Mouse (Mus musculus): ENCODE measurements at regions not wholly inside any gene's neighbourhood (a gene's known extent, or its start where the extent isn't known, plus 50 kb on each side); places are given as distances from the start of the nearest gene placed in this dataset.

GRCm38 (mm10) chr7:37180416-37180815 lies 482.5 kb downstream of the Tshz3 start:
- 44% methylated on average over 13 of the region's 13 CpGs for WGBS
- Histone ChIP-seq H3K36me3 (ENCODE audit: control insufficient read depth, insufficient read depth, low read length) (no peaks in the 10 kb centered on the region), H3K9me3 (ENCODE audit: control insufficient read depth, low read depth, low read length) (no peaks in the 10 kb centered on the region), H3K4me2 (replicated peaks; ENCODE audit: low read depth, low read length) (no peak overlapping the region), H3K27ac (ENCODE audit: low read length) (no peak overlapping the region), H3K4me1 (ENCODE audit: control insufficient read depth, insufficient read depth, low read length) (peaks cover 6% of the 10 kb centered on the region; the same call in 1 of the 2 replicates), H3K9ac (replicated peaks; ENCODE audit: low read depth, low read length) (no peak overlapping the region), H3K4me3 (ENCODE audit: low read depth, low read length) (no peak overlapping the region), H3K27me3 (ENCODE audit: control insufficient read depth, insufficient read depth, low read length) (no peaks in the 10 kb centered on the region)
- no peak for ATAC-seq (ENCODE audit: insufficient number of reproducible peaks, insufficient read depth, low FRiP score, low read depth)

DNA sequence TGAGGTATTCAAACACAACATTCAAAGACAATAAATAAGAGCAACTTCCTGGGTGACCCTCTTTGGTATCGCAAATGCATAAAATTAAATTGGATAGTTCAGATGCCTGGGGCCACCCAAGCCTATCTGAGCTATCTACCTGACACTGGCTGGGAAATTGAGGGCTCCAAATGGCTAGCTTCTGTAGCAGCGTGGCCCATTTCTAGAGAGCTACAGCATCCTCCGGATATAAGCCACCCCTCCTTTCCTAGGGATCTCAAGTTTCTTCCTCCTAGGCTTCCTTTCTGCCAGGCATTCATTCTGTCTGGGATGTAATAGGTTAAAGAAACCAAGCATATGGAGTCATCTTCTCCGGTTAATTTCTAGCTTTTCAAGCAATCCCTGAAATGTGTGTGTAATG lies 483.2 kb downstream of the Tshz3 start:
- WGBS = 58% methylated on average over 4 of the region's 4 CpGs
- ATAC-seq (ENCODE audit: insufficient number of reproducible peaks, insufficient read depth, low FRiP score, low read depth) = no peak
- H3K27me3 ChIP-seq (ENCODE audit: control insufficient read depth, insufficient read depth, low read length) = no peaks in the 10 kb centered on the region
- peaks cover 6% of the 10 kb centered on the region; the same call in 1 of the 2 replicates for H3K4me1 ChIP-seq (ENCODE audit: control insufficient read depth, insufficient read depth, low read length)
- no peak overlapping the region for H3K27ac ChIP-seq (ENCODE audit: low read length)
- no peak overlapping the region for H3K9ac ChIP-seq (replicated peaks; ENCODE audit: low read depth, low read length)
- no peak overlapping the region for H3K4me2 ChIP-seq (replicated peaks; ENCODE audit: low read depth, low read length)
- no peak overlapping the region for H3K4me3 ChIP-seq (ENCODE audit: low read depth, low read length)
- H3K9me3 ChIP-seq (ENCODE audit: control insufficient read depth, low read depth, low read length) = no peaks in the 10 kb centered on the region
- no peaks in the 10 kb centered on the region for H3K36me3 ChIP-seq (ENCODE audit: control insufficient read depth, insufficient read depth, low read length)

- 31% methylated on average over 2 of the region's 2 CpGs for WGBS
- H3K27me3 ChIP-seq (ENCODE audit: control insufficient read depth, insufficient read depth, low read length) = no peaks in the 10 kb centered on the region
- H3K4me1 ChIP-seq (ENCODE audit: control insufficient read depth, insufficient read depth, low read length) = no peaks in the 10 kb centered on the region
- H3K36me3 ChIP-seq (ENCODE audit: control insufficient read depth, insufficient read depth, low read length) = no peaks in the 10 kb centered on the region
- ATAC-seq (ENCODE audit: insufficient number of reproducible peaks, insufficient read depth, low FRiP score, low read depth) = no peak
- no peak overlapping the region for H3K4me3 ChIP-seq (ENCODE audit: low read depth, low read length)
- no peak overlapping the region for H3K9ac ChIP-seq (replicated peaks; ENCODE audit: low read depth, low read length)
- H3K27ac ChIP-seq (ENCODE audit: low read length) = no peak overlapping the region
- H3K9me3 ChIP-seq (ENCODE audit: control insufficient read depth, low read depth, low read length) = no peaks in the 10 kb centered on the region
- H3K4me2 ChIP-seq (replicated peaks; ENCODE audit: low read depth, low read length) = no peak overlapping the region
Measured at GRCm38 (mm10) chr7:37192536-37192935, 494.6 kb downstream of the Tshz3 start.

GRCm38 (mm10) chr7:37204800-37205199 lies 506.9 kb downstream of the Tshz3 start:
- WGBS = 71% methylated on average over 5 of the region's 5 CpGs
- no peak overlapping the region for H3K27ac ChIP-seq (ENCODE audit: low read length)
- H3K36me3 ChIP-seq (ENCODE audit: control insufficient read depth, insufficient read depth, low read length) = no peaks in the 10 kb centered on the region
- no peaks in the 10 kb centered on the region for H3K9me3 ChIP-seq (ENCODE audit: control insufficient read depth, low read depth, low read length)
- H3K27me3 ChIP-seq (ENCODE audit: control insufficient read depth, insufficient read depth, low read length) = no peaks in the 10 kb centered on the region
- H3K9ac ChIP-seq (replicated peaks; ENCODE audit: low read depth, low read length) = no peak overlapping the region
- H3K4me2 ChIP-seq (replicated peaks; ENCODE audit: low read depth, low read length) = no peak overlapping the region
- H3K4me1 ChIP-seq (ENCODE audit: control insufficient read depth, insufficient read depth, low read length) = no peaks in the 10 kb centered on the region
- no peak for ATAC-seq (ENCODE audit: insufficient number of reproducible peaks, insufficient read depth, low FRiP score, low read depth)
- no peak overlapping the region for H3K4me3 ChIP-seq (ENCODE audit: low read depth, low read length)

DNA sequence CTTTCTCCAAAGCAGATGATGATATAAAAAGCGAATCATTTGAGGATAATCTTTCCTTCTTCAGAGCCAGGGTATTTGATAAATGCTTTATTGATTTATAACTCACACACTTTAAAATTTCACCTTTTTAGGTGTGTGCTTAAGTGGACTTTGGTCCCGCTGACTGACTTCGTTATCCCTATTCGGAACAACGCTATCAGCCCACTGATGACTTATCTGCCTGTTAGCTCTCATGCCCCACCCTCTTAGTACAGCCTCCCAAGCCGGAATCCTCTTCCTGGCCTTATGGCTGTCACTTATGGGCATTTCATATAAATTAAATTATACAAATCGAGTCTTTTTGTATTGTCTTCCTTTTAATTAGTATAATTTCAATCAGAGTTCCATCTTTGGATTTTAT lies 510.4 kb downstream of the Tshz3 start:
- Histone ChIP-seq H3K9ac (replicated peaks; ENCODE audit: low read depth, low read length) (no peak overlapping the region), H3K9me3 (ENCODE audit: control insufficient read depth, low read depth, low read length) (no peaks in the 10 kb centered on the region), H3K27me3 (ENCODE audit: control insufficient read depth, insufficient read depth, low read length) (no peaks in the 10 kb centered on the region), H3K4me1 (ENCODE audit: control insufficient read depth, insufficient read depth, low read length) (no peaks in the 10 kb centered on the region), H3K4me3 (ENCODE audit: low read depth, low read length) (no peak overlapping the region), H3K27ac (ENCODE audit: low read length) (no peak overlapping the region), H3K36me3 (ENCODE audit: control insufficient read depth, insufficient read depth, low read length) (no peaks in the 10 kb centered on the region), H3K4me2 (replicated peaks; ENCODE audit: low read depth, low read length) (no peak overlapping the region)
- ATAC-seq (ENCODE audit: insufficient number of reproducible peaks, insufficient read depth, low FRiP score, low read depth) = no peak
- 79% methylated on average over 7 of the region's 7 CpGs for WGBS

- WGBS = 29% methylated on average over 3 of the region's 3 CpGs
- Histone ChIP-seq H3K36me3 (ENCODE audit: control insufficient read depth, insufficient read depth, low read length) (no peaks in the 10 kb centered on the region), H3K9ac (replicated peaks; ENCODE audit: low read depth, low read length) (no peak overlapping the region), H3K27me3 (ENCODE audit: control insufficient read depth, insufficient read depth, low read length) (no peaks in the 10 kb centered on the region), H3K4me3 (ENCODE audit: low read depth, low read length) (no peak overlapping the region), H3K4me2 (replicated peaks; ENCODE audit: low read depth, low read length) (peak overlapping the region; percentile 26; the same call in 1 of the 2 replicates), H3K4me1 (ENCODE audit: control insufficient read depth, insufficient read depth, low read length) (peaks cover 6% of the 10 kb centered on the region; the same call in 1 of the 2 replicates), H3K9me3 (ENCODE audit: control insufficient read depth, low read depth, low read length) (no peaks in the 10 kb centered on the region), H3K27ac (ENCODE audit: low read length) (no peak overlapping the region)
- ATAC-seq (ENCODE audit: insufficient number of reproducible peaks, insufficient read depth, low FRiP score, low read depth) = no peak
Measured at GRCm38 (mm10) chr7:37213751-37214181, 515.8 kb downstream of the Tshz3 start.

DNA sequence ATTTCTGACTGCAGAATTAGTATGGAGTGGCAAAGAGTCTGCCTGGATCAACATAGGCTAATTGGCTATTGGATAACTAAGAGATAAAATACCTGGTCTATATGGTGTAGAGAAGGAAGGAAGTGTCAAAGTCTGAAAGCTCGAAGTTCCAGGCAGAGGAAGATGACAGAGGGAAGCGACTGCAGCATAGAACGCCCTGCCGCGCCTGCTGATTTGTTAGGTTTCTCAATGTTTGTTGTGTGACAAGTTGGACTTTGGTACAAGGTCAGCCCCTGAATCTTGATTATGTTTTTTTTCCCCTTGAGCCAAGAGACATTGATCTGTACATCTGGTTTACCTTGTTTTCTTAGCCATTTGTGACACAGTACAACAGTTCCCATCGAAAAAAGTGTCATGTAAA lies 517.6 kb downstream of the Tshz3 start:
- WGBS = 88% methylated on average over 6 of the region's 6 CpGs
- peaks cover 6% of the 10 kb centered on the region; the same call in 1 of the 2 replicates for H3K4me1 ChIP-seq (ENCODE audit: control insufficient read depth, insufficient read depth, low read length)
- H3K36me3 ChIP-seq (ENCODE audit: control insufficient read depth, insufficient read depth, low read length) = no peaks in the 10 kb centered on the region
- no peak overlapping the region for H3K9ac ChIP-seq (replicated peaks; ENCODE audit: low read depth, low read length)
- no peaks in the 10 kb centered on the region for H3K9me3 ChIP-seq (ENCODE audit: control insufficient read depth, low read depth, low read length)
- H3K27me3 ChIP-seq (ENCODE audit: control insufficient read depth, insufficient read depth, low read length) = no peaks in the 10 kb centered on the region
- H3K27ac ChIP-seq (ENCODE audit: low read length) = no peak overlapping the region
- H3K4me3 ChIP-seq (ENCODE audit: low read depth, low read length) = no peak overlapping the region
- ATAC-seq (ENCODE audit: insufficient number of reproducible peaks, insufficient read depth, low FRiP score, low read depth) = no peak
- H3K4me2 ChIP-seq (replicated peaks; ENCODE audit: low read depth, low read length) = no peak overlapping the region

DNA sequence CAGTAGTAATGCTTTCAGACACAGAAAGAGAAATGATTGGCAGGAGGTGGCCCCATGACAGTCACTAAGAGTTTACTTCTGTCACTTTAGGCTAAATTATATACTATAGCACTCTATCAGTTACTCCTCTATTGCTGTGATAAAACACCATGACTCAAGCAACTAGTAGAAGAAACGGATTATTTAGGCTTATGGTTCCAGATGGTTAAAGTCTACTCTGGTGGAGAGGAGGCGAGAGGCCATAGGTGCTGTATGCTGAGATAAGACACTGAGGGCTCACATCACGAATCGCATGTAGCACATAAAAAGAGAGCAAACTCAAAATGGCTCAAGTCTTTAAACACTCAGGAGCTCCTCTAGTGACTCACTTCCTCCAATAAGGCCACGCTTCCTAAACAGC lies 522.6 kb downstream of the Tshz3 start:
- 92% methylated on average over 5 of the region's 5 CpGs for WGBS
- Histone ChIP-seq H3K9me3 (ENCODE audit: control insufficient read depth, low read depth, low read length) (no peaks in the 10 kb centered on the region), H3K4me1 (ENCODE audit: control insufficient read depth, insufficient read depth, low read length) (no peaks in the 10 kb centered on the region), H3K4me2 (replicated peaks; ENCODE audit: low read depth, low read length) (no peak overlapping the region), H3K4me3 (ENCODE audit: low read depth, low read length) (no peak overlapping the region), H3K27ac (ENCODE audit: low read length) (no peak overlapping the region), H3K27me3 (ENCODE audit: control insufficient read depth, insufficient read depth, low read length) (no peaks in the 10 kb centered on the region), H3K36me3 (ENCODE audit: control insufficient read depth, insufficient read depth, low read length) (no peaks in the 10 kb centered on the region), H3K9ac (replicated peaks; ENCODE audit: low read depth, low read length) (no peak overlapping the region)
- no peak for ATAC-seq (ENCODE audit: insufficient number of reproducible peaks, insufficient read depth, low FRiP score, low read depth)

DNA sequence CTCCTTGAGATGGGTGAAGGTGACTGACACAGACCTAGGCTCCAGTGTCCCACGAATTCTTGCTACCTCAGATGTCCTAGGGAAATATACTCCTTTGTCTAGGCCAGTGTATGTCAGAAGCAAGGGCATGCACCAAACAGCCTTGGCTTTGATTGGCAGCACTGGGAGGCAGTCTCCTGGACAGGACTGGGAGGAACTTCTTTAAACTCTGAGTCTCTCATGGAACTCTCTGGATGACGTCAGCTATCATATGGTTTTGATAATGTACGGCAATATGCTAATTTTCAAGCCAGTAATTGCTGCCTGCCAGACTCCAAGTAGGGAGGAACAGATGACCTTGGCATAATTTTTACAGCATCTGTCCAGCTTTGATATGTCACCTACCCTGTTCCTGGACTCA lies 528.5 kb downstream of the Tshz3 start:
- H3K27me3 ChIP-seq (ENCODE audit: control insufficient read depth, insufficient read depth, low read length) = no peaks in the 10 kb centered on the region
- no peak overlapping the region for H3K9ac ChIP-seq (replicated peaks; ENCODE audit: low read depth, low read length)
- ATAC-seq (ENCODE audit: insufficient number of reproducible peaks, insufficient read depth, low FRiP score, low read depth) = no peak
- H3K27ac ChIP-seq (ENCODE audit: low read length) = no peak overlapping the region
- no peaks in the 10 kb centered on the region for H3K36me3 ChIP-seq (ENCODE audit: control insufficient read depth, insufficient read depth, low read length)
- H3K4me3 ChIP-seq (ENCODE audit: low read depth, low read length) = no peak overlapping the region
- no peak overlapping the region for H3K4me2 ChIP-seq (replicated peaks; ENCODE audit: low read depth, low read length)
- H3K9me3 ChIP-seq (ENCODE audit: control insufficient read depth, low read depth, low read length) = no peaks in the 10 kb centered on the region
- no peaks in the 10 kb centered on the region for H3K4me1 ChIP-seq (ENCODE audit: control insufficient read depth, insufficient read depth, low read length)
- 65% methylated on average over 3 of the region's 3 CpGs for WGBS

Measured in stomach, embryonic 14.5 days (tissue).